Mouse (Mus musculus) ovary, adult 2 months (tissue): ENCODE measurements around the gene Sh2d1b1. TPM values are rescaled to one million over a fixed set of nuclear protein-coding genes. Genes with fewer than 3 reads are reported as not detected.

ENCODE experiments used
- polyA plus RNA-seq: library from polyadenylated mRNA; depleted of rRNA; stranded (reverse); fragments of >200 nt; gene quantifications from 2 replicates; pipeline ENCODE4 v1.2.3, GENCODE M21; 2012; rRNA removed

Sh2d1b1 gene
- 0.16 and 0.20 TPM in 2 replicates for polyA plus RNA-seq

DNA sequence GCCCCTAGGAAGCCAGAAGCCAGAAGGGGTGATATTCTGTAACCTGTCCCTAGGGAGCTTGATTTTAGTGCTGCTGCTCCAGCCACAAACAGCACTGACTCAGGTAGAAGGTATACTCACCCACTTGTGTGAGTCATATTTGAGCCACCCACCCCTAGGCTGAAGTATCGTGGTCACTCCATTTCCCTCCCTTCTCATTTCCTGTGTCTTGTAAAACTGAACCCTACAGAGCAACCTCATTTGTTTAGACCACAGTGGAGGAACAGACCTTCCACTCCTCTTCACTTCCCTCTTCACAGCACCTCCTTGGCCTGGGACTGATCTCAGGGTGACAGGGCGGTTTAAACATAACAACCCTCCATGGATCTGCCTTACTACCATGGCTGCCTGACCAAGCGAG is at the start of gene Sh2d1b1:
Gene Sh2d1b1, plus strand, starts transcription at position 305 of the 400 bp plus-strand sequence.

DNA sequence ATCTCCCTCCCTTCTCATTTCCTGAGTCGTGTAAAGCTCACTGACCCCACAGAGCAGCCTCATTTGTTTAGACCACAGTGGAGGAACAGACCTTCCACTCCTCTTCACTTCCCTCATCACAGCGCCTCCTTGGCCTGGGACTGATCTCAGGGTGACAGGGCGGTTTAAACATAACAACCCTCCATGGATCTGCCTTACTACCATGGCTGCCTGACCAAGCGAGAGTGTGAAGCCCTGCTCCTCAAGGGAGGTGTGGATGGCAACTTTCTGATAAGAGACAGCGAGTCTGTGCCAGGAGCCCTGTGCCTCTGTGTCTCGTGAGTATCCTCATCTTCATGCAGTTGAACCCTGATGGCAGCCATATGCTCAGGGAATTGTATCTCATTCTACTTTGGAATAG is 44.4 kb upstream of the Sh2d1b1 start, which contains the start of gene Sh2d1b2:
Gene Sh2d1b2, plus strand, starts transcription at position 62 of the 400 bp plus-strand sequence.

DNA sequence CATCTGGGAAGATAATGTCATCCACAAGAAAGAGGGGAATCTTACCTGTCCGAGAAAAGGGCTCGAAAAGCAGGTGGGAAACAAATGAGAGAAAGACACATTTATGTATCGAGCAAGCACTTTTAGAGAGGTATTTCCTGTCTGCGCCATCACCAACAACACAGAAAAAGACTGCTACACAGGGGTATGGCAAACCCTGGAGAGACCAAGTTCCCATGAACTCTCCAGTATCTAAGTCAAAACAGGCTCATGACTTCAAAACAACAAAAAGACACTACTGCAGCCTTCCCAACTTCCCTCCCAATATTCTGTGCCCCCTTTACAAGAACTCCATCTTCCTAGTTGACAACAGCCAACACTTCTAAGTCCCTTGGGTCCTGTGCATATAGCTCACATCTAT is 29.1 kb downstream of the Sh2d1b1 start, which contains the start of gene Gm7694:
Gene Gm7694, minus strand, starts transcription at position 101 of the 400 bp plus-strand sequence.

DNA sequence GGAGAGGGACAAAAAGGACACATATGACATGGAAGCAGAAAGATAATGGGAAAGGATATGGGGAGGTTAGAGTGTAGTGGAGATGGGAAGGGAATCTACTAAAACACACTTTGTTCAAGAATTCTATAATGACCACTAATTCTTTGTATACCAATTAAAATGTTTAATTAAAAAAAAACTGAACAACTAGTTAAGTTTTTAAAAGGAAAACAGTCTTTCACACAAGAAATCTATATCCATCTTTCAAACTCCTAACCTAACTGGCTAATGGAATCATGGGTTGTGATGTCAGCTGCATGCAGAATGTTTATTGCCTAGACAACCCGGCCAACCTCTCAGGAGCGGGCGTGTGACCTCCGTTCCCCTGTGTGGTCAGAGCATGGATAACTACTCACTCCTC is 31.4 kb downstream of the Sh2d1b1 start, which contains the start of gene Spata46:
Gene Spata46, plus strand, starts transcription at position 301 of the 400 bp plus-strand sequence.

Other genes with a start within 250 kb of the Sh2d1b1 start
- 18.5 and 25.9 TPM in 2 replicates for gene Ddr2, start 166.6 kb upstream of the Sh2d1b1 start, polyA plus RNA-seq
- 9.9 and 11.0 TPM in 2 replicates for gene Uap1, start 102.4 kb upstream of the Sh2d1b1 start, polyA plus RNA-seq
- 7.1 and 9.1 TPM in 2 replicates for gene Uhmk1, start 61.9 kb upstream of the Sh2d1b1 start, polyA plus RNA-seq
- not detected in 2 replicates for gene Sh2d1b2, start 44.6 kb upstream of the Sh2d1b1 start, polyA plus RNA-seq
- gene Gm7694, start 29.0 kb downstream of the Sh2d1b1 start, polyA plus RNA-seq, result 8.7 and 9.2 TPM in 2 replicates
- gene Spata46, start 31.5 kb downstream of the Sh2d1b1 start, polyA plus RNA-seq, result not detected in 2 replicates